Mouse (Mus musculus): ENCODE results near the gene Polr1a. TPM values are rescaled to one million over a fixed set of nuclear protein-coding genes. Genes with fewer than 3 reads are reported as not detected.

The Polr1a gene
- polyA plus RNA-seq, 1 experiment from 2014 or later = 42.0 TPM

GRCm38 (mm10) chr6:72018052-72018451 lies 109.2 kb downstream of the Polr1a start:
- H3K27me3 ChIP-seq (ENCODE audit: low read depth, poor library complexity, severe bottlenecking) = no peaks in the 10 kb centered on the region
- no peaks in the 10 kb centered on the region for H3K9me3 ChIP-seq (replicated peaks)
- no peak for DNase-seq (ENCODE audit: low spot score)
- no peaks in the 10 kb centered on the region for H3K4me1 ChIP-seq
- H3K36me3 ChIP-seq = no peaks in the 10 kb centered on the region
- no peak overlapping the region for H3K4me3 ChIP-seq
- WGBS = 84% methylated on average over 6 of the region's 6 CpGs
- H3K27ac ChIP-seq = no peak overlapping the region

GRCm38 (mm10) chr6:72025497-72025896 lies 116.6 kb downstream of the Polr1a start:
- Histone ChIP-seq H3K4me1 (no peaks in the 10 kb centered on the region), H3K36me3 (no peaks in the 10 kb centered on the region), H3K27me3 (ENCODE audit: low read depth, poor library complexity, severe bottlenecking) (no peaks in the 10 kb centered on the region), H3K27ac (no peak overlapping the region), H3K4me3 (no peak overlapping the region), H3K9me3 (replicated peaks) (no peaks in the 10 kb centered on the region)
- no peak for DNase-seq (ENCODE audit: low spot score)

- 74% methylated on average over 1 of the region's 1 CpGs for WGBS
- H3K36me3 ChIP-seq = no peaks in the 10 kb centered on the region
- no peaks in the 10 kb centered on the region for H3K27me3 ChIP-seq (ENCODE audit: low read depth, poor library complexity, severe bottlenecking)
- no peak overlapping the region for H3K4me3 ChIP-seq
- no peak for DNase-seq (ENCODE audit: low spot score)
- no peaks in the 10 kb centered on the region for H3K4me1 ChIP-seq
- no peak overlapping the region for H3K27ac ChIP-seq
- no peaks in the 10 kb centered on the region for H3K9me3 ChIP-seq (replicated peaks)
Observed at GRCm38 (mm10) chr6:72028079-72028478, 119.2 kb downstream of the Polr1a start.

- WGBS = 87% methylated on average over 6 of the region's 6 CpGs
- Histone ChIP-seq H3K36me3 (no peaks in the 10 kb centered on the region), H3K27me3 (ENCODE audit: low read depth, poor library complexity, severe bottlenecking) (no peaks in the 10 kb centered on the region), H3K9me3 (replicated peaks) (no peaks in the 10 kb centered on the region), H3K4me1 (no peaks in the 10 kb centered on the region), H3K27ac (no peak overlapping the region), H3K4me3 (no peak overlapping the region)
- no peak for DNase-seq (ENCODE audit: low spot score)
Observed at GRCm38 (mm10) chr6:72029674-72030073, 120.8 kb downstream of the Polr1a start.

Other genes with a start within 250 kb of the Polr1a start
- 7.3 and 7.8 TPM in 2 replicates for gene Reep1, start 201.5 kb upstream of the Polr1a start, polyA plus RNA-seq (2016; fragmentation: Nextera tagmentation; extraction: Ambion mirVana)
- 70.7 and 80.4 TPM in 2 replicates for gene Mrpl35, start 82.1 kb upstream of the Polr1a start, polyA plus RNA-seq (2016; fragmentation: Nextera tagmentation; extraction: Ambion mirVana)
- gene Immt, start 77.7 kb upstream of the Polr1a start, polyA plus RNA-seq (2016; fragmentation: Nextera tagmentation; extraction: Ambion mirVana) = 231 and 240 TPM in 2 replicates
- 157 and 158 TPM in 2 replicates for gene Ptcd3, start 303 bp upstream of the Polr1a start, polyA plus RNA-seq (2016; fragmentation: Nextera tagmentation; extraction: Ambion mirVana)
- 26.7 and 26.8 TPM in 2 replicates for gene St3gal5, start 188.5 kb downstream of the Polr1a start, polyA plus RNA-seq (2016; fragmentation: Nextera tagmentation; extraction: Ambion mirVana)